Mouse (Mus musculus) heart, postnatal 25 days (tissue): ENCODE data around the gene Ptpn12. TPM values are rescaled to one million over a fixed set of nuclear protein-coding genes. Genes with fewer than 3 reads are reported as not detected.
"Not testable (repeated sequence)": the region's sequence is repeated elsewhere in the genome, so short reads cannot be mapped to it uniquely, and the experiment has no call there.

Source experiments
- DNase-seq: peaks from one replicate; pipeline ENCODE4 v3.0.0; 2022; ENCODE audit warnings: low spot score
- intact Hi-C: fragments of 180-260 bp; cut with DNase I; formaldehyde crosslinking; loops from one replicate; pipeline ENCODE4 v1.15.1; 2025
- total RNA-seq, 2 experiments: library from RNA; stranded (reverse); gene quantifications; 2 replicates each; pipeline ENCODE4 v1.2.3; 2021

The Ptpn12 gene
- total RNA-seq, 2 experiments from 2014 or later = 29.9 to 34.8 TPM

DNA sequence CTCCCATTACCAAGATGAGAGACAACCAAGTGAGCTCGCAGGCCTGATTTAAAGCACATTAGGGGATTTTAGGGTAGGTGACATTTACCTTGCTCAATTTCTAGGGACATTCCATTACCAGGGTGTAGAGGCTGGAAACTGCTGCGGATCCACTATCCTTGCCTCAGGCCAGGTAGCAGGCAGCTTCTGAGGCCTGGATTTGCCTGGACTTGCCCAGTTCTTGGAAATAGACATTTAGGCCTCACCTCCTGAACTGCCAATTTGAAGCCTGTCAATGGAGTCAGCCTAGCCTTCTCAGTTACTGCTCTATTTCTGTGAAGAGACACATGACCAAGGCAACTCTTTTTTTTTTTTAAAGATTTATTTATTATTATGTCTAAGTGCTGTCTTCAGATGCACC is 94.8 kb downstream of the Ptpn12 start:
- intact Hi-C loops = loop anchor here (10.0 kb wide), 1 partner anchor 156 kb away; no protein-coding TSS in a partner anchor
- DNase-seq = no peak

GRCm38 (mm10) chr5:20956298-20956697 is 99.4 kb downstream of the Ptpn12 start, which contains the start of gene Rsbn1l:
Gene Rsbn1l, minus strand, starts transcription at chr5:20956398.
- intact Hi-C loops = no loop called here
- no peak for DNase-seq

DNA sequence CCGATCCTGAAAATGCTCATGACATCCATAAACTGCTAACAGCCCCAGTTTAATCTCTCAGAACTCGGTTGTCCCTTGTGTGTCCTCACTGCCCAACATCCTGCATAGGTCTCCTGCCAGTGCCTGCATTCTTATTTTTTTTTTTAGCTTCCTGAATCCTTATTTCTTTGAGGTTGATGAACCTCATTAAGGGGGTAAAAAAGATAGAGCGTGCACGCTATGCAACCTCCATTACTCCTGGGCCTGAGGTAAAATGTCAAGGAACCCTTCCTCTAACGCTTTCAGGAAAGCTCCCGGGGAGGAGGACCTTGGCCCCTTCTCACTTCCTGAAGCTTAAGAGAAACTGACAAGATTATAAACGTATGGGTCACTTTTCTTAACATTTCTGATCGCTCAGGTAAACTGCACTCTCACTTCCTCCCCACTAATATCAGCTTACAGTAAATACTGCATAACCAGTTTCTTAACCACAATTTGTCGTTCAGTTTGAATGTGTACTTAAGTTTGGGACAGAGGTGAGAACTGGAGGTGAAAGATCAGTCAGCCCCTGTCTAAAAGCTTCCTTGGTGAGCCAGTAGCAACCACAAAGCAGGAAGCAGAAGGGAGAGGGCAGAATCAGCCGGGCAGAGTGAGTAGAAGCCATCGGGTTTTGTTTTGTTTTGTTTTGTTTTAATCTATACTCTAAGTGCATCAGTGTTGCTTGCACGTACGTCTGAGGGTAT is 100.4 kb downstream of the Ptpn12 start:
- no peak for DNase-seq
- intact Hi-C loops = no loop called here

- no peak for DNase-seq
- intact Hi-C loops = loop anchor here (5.0 kb wide), 3 partner anchors 35 to 105 kb away; partner anchors contain the start of genes Phtf2, Ptpn12 and Tmem60
These were observed 103.3 kb downstream of the Ptpn12 start for GRCm38 (mm10) chr5:20952337-20952925.

DNA sequence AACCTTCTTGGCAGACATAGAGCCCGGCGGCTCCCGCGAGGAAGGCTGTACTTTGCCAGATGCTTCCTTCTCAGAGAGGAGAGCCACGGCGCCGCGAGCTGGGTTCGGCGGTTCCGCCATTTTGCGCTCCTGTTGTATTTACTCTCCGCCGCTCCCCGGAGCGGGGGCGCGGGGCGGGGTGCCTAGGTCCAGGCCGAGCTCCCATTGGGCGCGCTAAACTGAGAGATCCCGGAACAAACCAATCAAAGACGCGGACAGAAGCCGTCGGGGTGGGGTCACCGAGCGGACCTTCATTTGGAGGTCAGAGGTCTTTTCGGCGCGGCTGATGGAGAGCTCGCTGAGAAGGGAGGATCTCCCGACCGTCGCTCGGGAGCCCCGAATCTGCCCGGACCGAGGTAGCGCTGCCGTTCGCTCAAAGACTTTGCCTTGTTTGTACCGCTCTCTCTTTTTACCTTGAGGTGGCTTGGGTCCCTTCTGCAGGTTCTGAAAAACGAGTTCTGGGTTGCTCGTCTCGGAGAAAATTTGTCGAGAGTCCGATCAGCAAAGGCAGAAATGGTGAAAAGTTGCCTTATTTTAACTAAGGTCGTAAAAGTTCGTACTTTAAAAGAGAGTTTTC is 103.9 kb downstream of the Ptpn12 start:
- intact Hi-C loops = loop anchor here (5.0 kb wide), 3 partner anchors 34 to 106 kb away; partner anchors contain the start of genes Phtf2, Ptpn12 and Tmem60
- DNase-seq = peak; percentile 96

GRCm38 (mm10) chr5:20950855-20951650 is 104.7 kb downstream of the Ptpn12 start:
- peak; percentile 28 for DNase-seq
- intact Hi-C loops = loop anchor here (5.0 kb wide), 3 partner anchors 34 to 106 kb away; partner anchors contain the start of genes Phtf2, Ptpn12 and Tmem60

DNA sequence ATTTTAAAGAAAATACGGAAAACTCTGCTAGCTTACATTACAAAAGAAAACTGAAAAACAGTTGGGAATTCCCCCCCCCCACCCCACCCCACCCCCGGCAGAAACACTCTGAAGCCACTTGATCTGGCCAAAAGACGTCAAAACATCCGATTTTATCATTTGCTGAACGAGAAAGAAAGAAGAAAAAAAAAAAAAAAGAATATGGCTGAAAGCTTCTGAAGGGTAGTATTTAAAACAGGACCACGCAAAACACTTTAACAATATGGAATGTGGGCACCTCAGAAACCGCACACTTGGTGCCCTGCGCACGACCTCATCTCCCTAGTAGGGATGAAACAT is 105.2 kb downstream of the Ptpn12 start:
- no peak for DNase-seq
- intact Hi-C loops = loop anchor here (5.0 kb wide), 3 partner anchors 33 to 107 kb away; partner anchors contain the start of genes Phtf2, Ptpn12 and Tmem60

- DNase-seq = no peak
- intact Hi-C loops = loop anchor here (5.0 kb wide), 3 partner anchors 33 to 107 kb away; partner anchors contain the start of genes Phtf2, Ptpn12 and Tmem60
These were observed 105.6 kb downstream of the Ptpn12 start for GRCm38 (mm10) chr5:20950093-20950492.

DNA sequence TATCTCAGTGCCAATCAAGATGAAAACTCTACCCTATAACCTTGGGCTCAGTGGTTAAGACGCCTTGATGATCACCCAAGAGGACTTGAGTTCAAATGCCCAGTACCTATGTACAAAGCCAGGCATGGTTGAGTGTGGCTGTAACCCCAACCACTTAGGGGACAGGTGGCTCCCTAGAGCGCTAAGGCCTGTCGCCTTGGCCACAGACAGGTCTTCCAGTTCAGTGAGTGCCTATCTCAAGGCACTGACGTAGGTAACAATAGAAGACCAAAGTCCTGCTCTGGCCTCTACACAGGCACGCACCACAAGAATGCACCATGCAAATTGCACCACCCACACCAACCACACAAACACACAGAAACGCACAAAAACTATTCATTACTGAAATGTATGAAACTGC is 108.8 kb downstream of the Ptpn12 start:
- intact Hi-C loops = no loop called here
- no peak for DNase-seq

DNA sequence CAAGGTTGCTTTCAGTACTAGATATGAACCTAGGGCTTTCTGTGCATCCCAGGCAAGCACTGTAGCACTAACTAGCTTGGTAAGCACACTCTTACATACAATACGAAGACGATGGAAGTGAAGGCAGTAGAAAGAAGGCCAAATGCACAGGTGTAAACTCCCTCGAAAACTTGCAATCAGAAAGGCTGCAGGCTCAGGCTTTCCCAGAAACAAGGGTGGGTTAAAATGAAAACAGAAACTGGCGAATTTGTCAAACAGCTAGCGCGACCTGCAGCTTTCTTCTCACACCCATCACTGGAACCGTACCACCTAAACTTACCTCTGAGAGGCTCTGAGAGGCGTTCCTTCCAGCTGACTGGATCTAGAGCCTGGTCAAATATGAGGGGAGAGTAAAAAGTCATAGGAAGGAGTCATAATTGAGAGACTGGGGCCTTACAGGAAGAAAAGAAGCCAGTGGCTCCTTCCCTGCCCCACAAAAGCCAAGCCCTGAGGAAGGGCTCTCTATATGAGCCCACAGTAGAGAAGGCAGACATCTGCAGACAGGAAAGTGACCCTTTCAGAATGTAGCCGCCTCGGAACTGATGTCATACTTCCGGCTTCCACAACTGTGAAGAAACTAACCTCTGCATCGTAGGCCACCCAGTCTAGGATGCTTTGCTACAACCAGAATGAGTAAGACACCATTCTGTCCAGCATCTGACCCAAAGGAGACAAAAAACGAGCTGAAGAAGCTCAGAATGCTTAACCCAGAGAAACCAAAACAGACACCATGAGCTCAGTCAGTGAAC is 110.6 kb downstream of the Ptpn12 start:
- no peak for DNase-seq
- intact Hi-C loops = no loop called here

- DNase-seq, intact Hi-C loops: not testable (repeated sequence)
These were observed 111.9 kb downstream of the Ptpn12 start for GRCm38 (mm10) chr5:20943791-20944190.

- intact Hi-C loops = no loop called here
- DNase-seq = no peak
These were observed 113.2 kb downstream of the Ptpn12 start for GRCm38 (mm10) chr5:20942523-20942922.

GRCm38 (mm10) chr5:20941205-20941604 is 114.5 kb downstream of the Ptpn12 start:
- intact Hi-C loops = no loop called here
- DNase-seq = peak; percentile 35

GRCm38 (mm10) chr5:20940696-20941095 is 115.0 kb downstream of the Ptpn12 start:
- intact Hi-C loops = no loop called here
- no peak for DNase-seq

DNA sequence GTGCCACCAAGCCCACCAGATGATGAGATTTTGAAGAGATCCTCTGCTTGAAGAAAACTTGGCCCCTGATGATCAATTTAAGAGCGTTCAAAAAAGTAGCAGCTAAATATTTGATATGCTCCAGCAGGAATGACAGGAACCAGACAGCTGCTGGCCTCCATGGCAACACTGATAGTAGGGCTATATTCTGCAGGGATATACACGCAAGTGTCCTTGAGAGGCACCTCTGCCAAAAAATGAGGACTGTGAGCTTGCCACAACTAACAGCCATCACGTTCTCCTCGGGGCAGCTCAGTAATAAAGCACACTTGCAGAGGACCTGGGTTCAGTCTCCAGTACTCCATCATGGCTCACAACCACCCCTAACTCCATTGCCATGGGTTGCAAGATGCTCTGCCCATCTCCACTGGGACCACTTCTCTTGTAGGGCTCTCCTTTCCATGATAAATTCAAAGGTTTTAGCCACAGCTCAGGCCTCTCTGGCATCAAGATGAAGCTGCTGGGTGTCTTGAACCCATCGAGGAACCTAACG is 115.6 kb downstream of the Ptpn12 start:
- no peak for DNase-seq
- intact Hi-C loops = no loop called here

DNA sequence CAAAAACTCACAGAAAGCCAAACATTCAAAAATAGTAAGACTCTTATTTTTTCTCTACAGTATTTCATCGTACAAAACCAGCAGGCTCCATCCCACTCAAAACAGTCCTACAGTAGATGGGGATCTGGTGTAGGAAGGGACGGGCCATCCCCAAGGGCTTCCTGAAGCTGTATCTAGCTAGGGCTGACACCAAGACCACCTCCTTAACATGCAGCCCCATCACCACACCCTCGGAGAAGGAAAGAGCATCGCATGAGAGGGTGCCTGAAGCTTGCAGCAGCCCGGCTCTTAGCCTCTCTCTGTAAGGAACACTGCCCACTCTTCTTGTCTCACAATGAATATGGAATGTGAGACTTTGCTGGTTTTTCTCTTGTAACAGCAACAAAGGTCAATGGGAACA is 117.2 kb downstream of the Ptpn12 start:
- intact Hi-C loops = no loop called here
- no peak for DNase-seq
